Mouse (Mus musculus) embryonic fibroblast, embryonic 13.5 days (primary cell): ENCODE results near the gene Egfl6.

Experiments used
- CTCF ChIP-seq: IDR thresholded peaks from 2 replicates; pipeline ENCODE4 v1.5.1; 2011; ENCODE audit warnings: mild to moderate bottlenecking, control low read depth, low read length, moderate library complexity, borderline replicate concordance; ENCODE audit not compliant: insufficient read depth
- POLR2A ChIP-seq: IDR thresholded peaks from 2 replicates; pipeline ENCODE4 v1.6.1; 2011; ENCODE audit warnings: low read depth, mild to moderate bottlenecking, control low read depth, low read length, moderate library complexity

DNA sequence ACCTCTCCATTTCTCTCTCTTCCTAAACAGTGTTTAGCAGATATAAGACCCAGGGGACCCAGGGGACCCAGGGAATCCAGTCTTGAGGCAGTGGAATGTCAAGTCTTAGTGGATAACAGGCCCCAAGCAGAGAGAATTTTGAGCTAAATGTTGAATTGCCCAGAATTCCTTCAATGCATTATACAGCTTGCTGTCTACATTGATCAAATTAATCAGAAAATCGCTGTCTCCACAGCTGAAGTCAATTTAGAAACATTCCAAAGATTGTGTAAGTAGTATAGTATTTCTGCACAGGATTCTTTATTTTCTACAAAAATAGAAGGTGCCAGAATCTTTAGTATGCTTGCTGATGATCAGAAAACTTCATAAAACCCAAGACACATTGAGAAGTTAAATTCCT, 9.4 kb downstream of the Egfl6 start:
- TF ChIP-seq CTCF: no peak
- no peak for TF ChIP-seq POLR2A
